Mouse (Mus musculus) hindbrain, embryonic 11.5 days (tissue): Measurements from ENCODE around the gene Krtap17-1. TPM values are rescaled to one million over a fixed set of nuclear protein-coding genes. Genes with fewer than 3 reads are reported as not detected.

Source experiments
- ATAC-seq: fragments of 200-750 bp; cut with Nextera tagmentation; 2 replicates; pipeline ENCODE4 v1.8.0; 2017; ENCODE audit warnings: mild to moderate bottlenecking, moderate TSS enrichment, moderate library complexity; ENCODE audit not compliant: low FRiP score
- DNase-seq: peaks from one replicate; pipeline ENCODE4 v3.0.0-alpha.2; 2015; ENCODE audit warnings: low spot score
- H3K27ac ChIP-seq: fragments of 300-500 bp; sonication (generic); 2 replicates; pipeline ENCODE4 v1.5.1; 2014; ENCODE audit warnings: mild to moderate bottlenecking, low read depth, low read length
- H3K27me3 ChIP-seq: fragments of 300-500 bp; sonication (generic); 2 replicates; pipeline ENCODE4 v1.6.1; 2014; ENCODE audit warnings: mild to moderate bottlenecking, low read length, moderate library complexity, mixed read lengths; ENCODE audit not compliant: control insufficient read depth, insufficient read depth
- H3K36me3 ChIP-seq: fragments of 300-500 bp; sonication (generic); 2 replicates; pipeline ENCODE4 v1.6.1; 2014; ENCODE audit warnings: mild to moderate bottlenecking, low read length, moderate library complexity, mixed read lengths; ENCODE audit not compliant: control insufficient read depth, insufficient read depth
- H3K4me1 ChIP-seq: fragments of 300-500 bp; sonication (generic); replicated peaks from 2 replicates; pipeline ENCODE4 v1.6.1; 2014; ENCODE audit warnings: low read length, mixed read lengths; ENCODE audit not compliant: control insufficient read depth, insufficient read depth
- H3K4me2 ChIP-seq: fragments of 300-500 bp; sonication (generic); replicated peaks from 2 replicates; pipeline ENCODE4 v1.6.1; 2014; ENCODE audit warnings: mild to moderate bottlenecking, low read depth, low read length
- H3K4me3 ChIP-seq: fragments of 300-500 bp; sonication (generic); 2 replicates; pipeline ENCODE4 v1.5.1; 2014; ENCODE audit warnings: low read depth, low read length
- H3K9ac ChIP-seq: fragments of 300-500 bp; sonication (generic); 2 replicates; pipeline ENCODE4 v1.6.1; 2014; ENCODE audit warnings: low read depth, low read length
- H3K9me3 ChIP-seq: fragments of 300-500 bp; sonication (generic); 2 replicates; pipeline ENCODE4 v1.6.1; 2016; ENCODE audit warnings: low read length; ENCODE audit not compliant: control insufficient read depth
- WGBS: fragments of 180-500 bp; shearing (Covaris S2); extraction: QIAGEN DNeasy Blood & Tissue Kit; methylation state at CpG from one replicate; pipeline ENCODE4 v1.1.7; 2014; 5-methylcytosine and 5-hydroxymethylcytosine counted together
- polyA plus RNA-seq: library from polyadenylated mRNA; unstranded; fragments of >200 nt; fragmentation: Nextera tagmentation; extraction: Ambion mirVana; gene quantifications from 2 replicates; pipeline ENCODE4 v1.2.1, GENCODE M21; 2014

The Krtap17-1 gene
- polyA plus RNA-seq, 1 experiment from 2014 or later: 0.23 TPM

DNA sequence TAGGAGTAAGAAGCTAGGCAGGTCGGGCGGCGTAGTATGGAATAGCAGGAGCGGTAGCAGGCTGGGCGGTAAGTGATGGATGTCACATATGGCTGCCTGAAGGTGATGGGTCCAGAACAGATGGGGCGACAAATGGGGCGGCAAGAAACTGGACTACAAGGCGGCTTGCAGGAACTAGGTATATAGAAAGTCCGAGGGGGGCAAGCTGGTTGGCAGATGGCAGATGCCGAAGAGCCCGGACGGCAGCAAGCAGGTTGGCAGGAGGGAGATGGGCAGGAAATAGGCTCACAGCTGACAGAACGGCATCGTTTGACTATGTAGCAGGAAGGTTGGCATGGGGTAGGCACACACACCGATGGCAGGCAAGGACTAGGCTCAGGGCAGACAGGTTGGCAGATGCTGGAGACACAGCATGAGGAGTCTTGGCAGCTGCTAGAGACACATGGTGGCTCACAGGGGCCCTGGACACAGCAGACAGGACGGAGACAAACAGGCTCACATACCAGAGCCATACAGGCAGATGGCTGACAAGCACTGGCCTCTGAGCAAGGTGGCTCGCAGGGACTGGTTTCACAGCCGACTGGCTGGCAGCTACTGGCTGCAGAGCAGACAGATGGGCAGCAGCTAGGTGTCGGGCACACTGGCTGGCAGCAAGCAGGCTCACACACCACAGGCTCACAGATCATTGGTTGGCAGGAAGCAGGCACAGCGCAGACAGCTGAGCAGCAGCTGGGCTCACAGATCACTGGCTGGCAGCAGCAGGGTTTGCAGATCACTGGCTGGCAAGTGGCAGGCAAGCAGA, 8.3 kb downstream of the Krtap17-1 start:
- no peaks in the 10 kb centered on the region for H3K27me3 ChIP-seq
- H3K9me3 ChIP-seq: no peaks in the 10 kb centered on the region
- H3K36me3 ChIP-seq: no peaks in the 10 kb centered on the region
- H3K4me2 ChIP-seq: no peak overlapping the region
- no peak overlapping the region for H3K27ac ChIP-seq
- H3K9ac ChIP-seq: no peak overlapping the region
- H3K4me1 ChIP-seq: no peaks in the 10 kb centered on the region
- DNase-seq (no peak), ATAC-seq (no peak)
- 85% methylated on average over 20 of the region's 20 CpGs for WGBS
- no peak overlapping the region for H3K4me3 ChIP-seq

DNA sequence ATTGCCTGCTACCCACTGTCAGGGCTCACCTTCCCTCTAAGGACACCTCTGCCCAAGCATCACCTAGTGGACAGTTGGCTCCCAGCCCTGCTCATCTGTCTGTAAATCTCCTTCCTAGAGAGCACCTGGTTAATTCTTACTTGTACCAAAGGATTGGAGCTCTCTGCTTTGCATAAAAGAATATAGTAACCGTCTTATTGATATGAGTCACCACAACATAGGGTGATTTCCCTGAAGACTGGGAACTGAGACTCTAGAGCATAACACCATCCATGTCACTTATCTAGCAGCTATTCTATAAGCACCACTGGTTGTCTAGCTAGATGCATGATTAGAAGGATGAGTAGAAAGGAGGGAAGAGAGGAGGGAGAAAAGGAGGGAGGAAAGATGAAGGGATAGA, 10.4 kb downstream of the Krtap17-1 start:
- no peaks in the 10 kb centered on the region for H3K4me1 ChIP-seq
- H3K27ac ChIP-seq: no peak overlapping the region
- WGBS: 88% methylated on average over 1 of the region's 1 CpGs
- no peak overlapping the region for H3K4me2 ChIP-seq
- H3K4me3 ChIP-seq: no peak overlapping the region
- no peak for ATAC-seq
- H3K9ac ChIP-seq: no peak overlapping the region
- H3K36me3 ChIP-seq: no peaks in the 10 kb centered on the region
- H3K9me3 ChIP-seq: no peaks in the 10 kb centered on the region
- H3K27me3 ChIP-seq: no peaks in the 10 kb centered on the region
- no peak for DNase-seq

GRCm38 (mm10) chr11:99982731-99983130, 11.1 kb downstream of the Krtap17-1 start:
- H3K4me3 ChIP-seq: no peak overlapping the region
- H3K4me2 ChIP-seq: no peak overlapping the region
- 87% methylated on average over 9 of the region's 9 CpGs for WGBS
- no peak overlapping the region for H3K9ac ChIP-seq
- no peaks in the 10 kb centered on the region for H3K36me3 ChIP-seq
- no peaks in the 10 kb centered on the region for H3K4me1 ChIP-seq
- H3K27ac ChIP-seq: no peak overlapping the region
- DNase-seq (no peak), ATAC-seq (no peak)
- H3K27me3 ChIP-seq: no peaks in the 10 kb centered on the region
- no peaks in the 10 kb centered on the region for H3K9me3 ChIP-seq

GRCm38 (mm10) chr11:99978953-99979352, 14.8 kb downstream of the Krtap17-1 start, which contains the start of gene Krtap29-1:
TSS of gene Krtap29-1 (minus strand) at chr11:99979053.
- Histone ChIP-seq H3K4me2 (no peak within 1 kb of the TSS), H3K4me1 (no peaks in the 10 kb centered on the region), H3K9ac (no peak within 1 kb of the TSS), H3K27me3 (no peaks in the 10 kb centered on the region), H3K4me3 (no peak within 1 kb of the TSS), H3K9me3 (no peaks in the 10 kb centered on the region), H3K36me3 (no peaks in the 10 kb centered on the region), H3K27ac (no peak within 1 kb of the TSS)
- ATAC-seq (no peak), DNase-seq (no peak)
- WGBS: 73% methylated on average over 5 of the region's 5 CpGs

DNA sequence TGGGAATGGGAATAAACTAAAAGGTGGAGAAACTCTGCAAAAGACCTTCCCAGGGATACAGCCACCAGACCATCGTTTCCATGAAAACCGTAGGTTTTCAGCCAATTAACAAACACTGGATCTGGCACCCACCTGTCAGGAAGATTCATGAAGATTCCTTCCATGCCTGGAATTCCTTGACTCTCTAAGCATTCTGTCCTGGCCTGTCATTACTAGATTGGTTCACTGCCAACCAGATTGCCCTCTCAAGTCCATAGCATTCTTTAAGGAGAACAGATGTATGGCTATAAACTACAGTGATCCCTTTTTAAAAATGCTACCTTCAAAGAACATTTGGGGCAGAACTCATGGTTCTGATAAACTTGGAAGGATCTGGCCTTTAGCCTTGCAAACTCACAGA, 27.8 kb downstream of the Krtap17-1 start:
- no peak overlapping the region for H3K4me3 ChIP-seq
- no peaks in the 10 kb centered on the region for H3K9me3 ChIP-seq
- no peak overlapping the region for H3K27ac ChIP-seq
- ATAC-seq (no peak), DNase-seq (no peak)
- no peaks in the 10 kb centered on the region for H3K27me3 ChIP-seq
- no peak overlapping the region for H3K9ac ChIP-seq
- no peaks in the 10 kb centered on the region for H3K4me1 ChIP-seq
- no peaks in the 10 kb centered on the region for H3K36me3 ChIP-seq
- H3K4me2 ChIP-seq: no peak overlapping the region
- 69% methylated on average over 2 of the region's 2 CpGs for WGBS

DNA sequence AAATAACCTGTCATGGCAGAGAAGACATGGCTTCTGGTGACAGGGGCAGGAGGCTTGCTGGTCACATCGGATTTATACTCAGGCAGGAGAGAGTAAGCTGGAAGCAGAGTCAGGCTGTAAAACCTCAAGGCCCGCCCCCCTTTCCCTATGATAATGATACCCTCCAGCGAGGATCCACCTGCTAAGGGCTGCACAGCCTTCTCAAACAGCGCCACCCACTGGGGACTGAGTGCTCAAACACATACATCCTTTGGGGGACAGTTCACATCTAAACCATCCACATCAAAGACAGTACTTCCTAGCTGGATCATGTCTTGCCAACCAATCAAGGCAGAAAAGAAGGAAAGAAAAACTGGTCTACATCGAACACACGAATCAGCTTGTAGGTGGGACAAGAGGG, 29.6 kb downstream of the Krtap17-1 start:
- H3K27me3 ChIP-seq: no peaks in the 10 kb centered on the region
- no peak overlapping the region for H3K9ac ChIP-seq
- no peaks in the 10 kb centered on the region for H3K9me3 ChIP-seq
- no peaks in the 10 kb centered on the region for H3K4me1 ChIP-seq
- H3K4me3 ChIP-seq: no peak overlapping the region
- 56% methylated on average over 6 of the region's 6 CpGs for WGBS
- peak; percentile 10 for DNase-seq
- ATAC-seq: no peak
- H3K27ac ChIP-seq: no peak overlapping the region
- H3K36me3 ChIP-seq: no peaks in the 10 kb centered on the region
- H3K4me2 ChIP-seq: no peak overlapping the region

- WGBS: 91% methylated on average over 2 of the region's 2 CpGs
Measured at GRCm38 (mm10) chr11:99948175-99948574, 45.6 kb downstream of the Krtap17-1 start, which contains the start of gene Krtap9-5. TSS of gene Krtap9-5 (plus strand) at chr11:99948475.

More at GRCm38 (mm10) chr11:99948175-99948574, 45.6 kb downstream of the Krtap17-1 start, which contains the start of gene Krtap9-5:
- H3K27ac ChIP-seq: no peak within 1 kb of the TSS
- no peak within 1 kb of the TSS for H3K4me2 ChIP-seq
- ATAC-seq: no peak
- H3K9me3 ChIP-seq: no peaks in the 10 kb centered on the region
- H3K4me3 ChIP-seq: no peak within 1 kb of the TSS
- H3K27me3 ChIP-seq: no peaks in the 10 kb centered on the region
- DNase-seq: no peak
- no peaks in the 10 kb centered on the region for H3K4me1 ChIP-seq
- H3K36me3 ChIP-seq: no peaks in the 10 kb centered on the region
- no peak within 1 kb of the TSS for H3K9ac ChIP-seq
